Mouse (Mus musculus) megakaryocyte, embryonic 14.5 days (primary cell): ENCODE results near the gene Galnt18.

Experiments used
- FLI1 ChIP-seq: IDR thresholded peaks from 2 replicates; pipeline ENCODE4 v1.6.1; 2012; ENCODE audit warnings: low read length, inconsistent platforms, mixed read lengths
- GATA1 ChIP-seq: IDR thresholded peaks from 3 replicates; pipeline ENCODE4 v1.6.1; 2012; ENCODE audit warnings: mixed read lengths, low read length, inconsistent platforms, borderline replicate concordance

- TF ChIP-seq FLI1 (no peak), GATA1 (no peak)
Measured at GRCm38 (mm10) chr7:111702961-111703360, 76.8 kb downstream of the Galnt18 start.
